Mouse (Mus musculus): ENCODE data around the gene Jup.

Jup gene

DNA sequence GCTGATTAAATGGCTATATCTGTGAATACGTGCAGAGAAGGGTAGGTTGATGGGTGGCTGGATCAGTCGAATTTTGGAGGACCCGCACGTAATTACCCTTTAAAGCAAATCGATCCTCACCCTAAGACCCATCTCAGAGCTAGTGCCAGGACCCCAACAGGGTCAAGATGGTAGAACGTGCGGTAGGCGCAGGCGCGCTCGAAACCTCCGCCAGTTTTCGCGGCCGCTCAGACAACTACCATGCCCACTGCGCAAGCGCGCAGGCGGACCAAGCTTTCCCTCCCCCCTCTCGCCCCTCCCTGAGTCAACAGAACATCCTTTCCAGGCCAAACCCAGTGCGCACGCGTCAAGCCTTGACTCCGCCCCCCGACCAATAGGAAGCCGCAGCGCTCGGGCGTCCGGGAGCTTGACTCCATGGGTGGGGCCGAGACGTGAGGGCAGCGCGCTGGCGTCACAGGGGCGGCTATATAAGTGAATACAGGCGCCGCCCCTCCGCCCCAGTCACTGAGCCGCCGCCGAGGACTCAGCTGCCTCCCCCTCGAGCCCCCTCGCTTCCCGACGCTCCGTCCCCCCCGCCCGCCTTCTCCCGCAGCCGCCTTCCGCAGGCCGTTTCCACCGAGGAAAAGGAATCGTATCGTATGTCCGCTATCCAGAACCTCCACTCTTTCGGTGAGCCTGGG lies 77.9 kb downstream of the Jup start, which contains the start of gene Eif1:
Eif1 (plus strand) TSS at position 394 of the 680 bp plus-strand sequence.
- peak; percentile 100 for DNase-seq (ENCODE audit: low read depth, low spot score)

All from embryo, embryonic 11.5 days (tissue).